Mouse (Mus musculus): Measurements from ENCODE around the gene Cd3g. TPM values are rescaled to one million over a fixed set of nuclear protein-coding genes. Genes with fewer than 3 reads are reported as not detected.

Gene Cd3g
- 1 to 10 TPM; 1.2 to 1.3 TPM for total RNA-seq (2021)

GRCm38 (mm10) chr9:44980242-44980641 lies at the start of gene Cd3g:
Gene Cd3g (minus strand): TSS chr9:44980431.
- intact Hi-C loops (cut with DNase I): no loop called here
- DNase-seq: peak in 1 of 2 experiments; percentile 16

GRCm38 (mm10) chr9:45027376-45027775 lies 47.1 kb upstream of the Cd3g start:
- intact Hi-C loops (cut with DNase I): no loop called here
- DNase-seq: no peak

GRCm38 (mm10) chr9:45024187-45024586 lies 44.0 kb upstream of the Cd3g start:
- intact Hi-C loops (cut with DNase I): loop anchor here (5.0 kb wide), 1 partner anchor 108 kb away; no protein-coding TSS in a partner anchor
- no peak for DNase-seq

GRCm38 (mm10) chr9:45023638-45024037 lies 43.4 kb upstream of the Cd3g start:
- intact Hi-C loops (cut with DNase I): loop anchor here (1.0 to 5.0 kb wide), 2 partner anchors 109 to 123 kb away; no protein-coding TSS in a partner anchor

GRCm38 (mm10) chr9:45022800-45023199 lies 42.6 kb upstream of the Cd3g start:
- intact Hi-C loops (cut with DNase I): loop anchor here (1.0 to 5.0 kb wide), 2 partner anchors 110 to 124 kb away; no protein-coding TSS in a partner anchor
- peak; percentile 67 to 79 for DNase-seq

More at GRCm38 (mm10) chr9:45023638-45024037, 43.4 kb upstream of the Cd3g start:
- no peak for DNase-seq

GRCm38 (mm10) chr9:45018031-45018430 lies 37.8 kb upstream of the Cd3g start:
- intact Hi-C loops (cut with DNase I): no loop called here
- no peak for DNase-seq

GRCm38 (mm10) chr9:45015841-45016240 lies 35.6 kb upstream of the Cd3g start:
- DNase-seq: no peak
- intact Hi-C loops (cut with DNase I): no loop called here

- intact Hi-C loops (cut with DNase I): no loop called here
- DNase-seq: no peak
Measured at GRCm38 (mm10) chr9:45014879-45015278, 34.6 kb upstream of the Cd3g start.

GRCm38 (mm10) chr9:45011291-45011690 lies 31.1 kb upstream of the Cd3g start:
- DNase-seq: no peak
- intact Hi-C loops (cut with DNase I): no loop called here

- intact Hi-C loops (cut with DNase I): no loop called here
- no peak for DNase-seq
Measured at GRCm38 (mm10) chr9:45010461-45010860, 30.2 kb upstream of the Cd3g start.

- intact Hi-C loops (cut with DNase I): no loop called here
- DNase-seq: no peak
Measured at GRCm38 (mm10) chr9:45009180-45010078, 29.2 kb upstream of the Cd3g start, which contains the start of gene Cd3e. Gene Cd3e (minus strand): TSS chr9:45009627.

- DNase-seq: no peak
- intact Hi-C loops (cut with DNase I): no loop called here
Measured at GRCm38 (mm10) chr9:45008342-45008741, 28.1 kb upstream of the Cd3g start.

GRCm38 (mm10) chr9:45007404-45007803 lies 27.2 kb upstream of the Cd3g start:
- intact Hi-C loops (cut with DNase I): no loop called here
- DNase-seq: no peak

- DNase-seq: no peak
- intact Hi-C loops (cut with DNase I): no loop called here
Measured at GRCm38 (mm10) chr9:45000249-45000648, 20.0 kb upstream of the Cd3g start.

GRCm38 (mm10) chr9:44999776-45000175 lies 19.5 kb upstream of the Cd3g start:
- DNase-seq: no peak
- intact Hi-C loops (cut with DNase I): no loop called here

- intact Hi-C loops (cut with DNase I): no loop called here
- no peak for DNase-seq
Measured at GRCm38 (mm10) chr9:44999171-44999570, 18.9 kb upstream of the Cd3g start.

GRCm38 (mm10) chr9:44998138-44998537 lies 17.9 kb upstream of the Cd3g start:
- intact Hi-C loops (cut with DNase I): no loop called here
- no peak for DNase-seq

- intact Hi-C loops (cut with DNase I): no loop called here
- no peak for DNase-seq
Measured at GRCm38 (mm10) chr9:44996590-44996989, 16.4 kb upstream of the Cd3g start.

GRCm38 (mm10) chr9:44994962-44995361 lies 14.7 kb upstream of the Cd3g start:
- DNase-seq: no peak
- intact Hi-C loops (cut with DNase I): no loop called here

- no peak for DNase-seq
- intact Hi-C loops (cut with DNase I): no loop called here
Measured at GRCm38 (mm10) chr9:44993268-44993667, 13.0 kb upstream of the Cd3g start.

GRCm38 (mm10) chr9:44992271-44992670 lies 12.0 kb upstream of the Cd3g start:
- intact Hi-C loops (cut with DNase I): no loop called here
- no peak for DNase-seq

- DNase-seq: no peak
- intact Hi-C loops (cut with DNase I): no loop called here
Measured at GRCm38 (mm10) chr9:44991821-44992220, 11.6 kb upstream of the Cd3g start.
